Mouse (Mus musculus) cerebellum, adult 11 months (tissue): ENCODE measurements around the gene Ttc9.

Experiments used
- DNase-seq: peaks from one replicate; pipeline ENCODE4 v3.0.0; 2022

Ttc9 gene

GRCm38 (mm10) chr12:81662076-81662475 is 31.0 kb downstream of the Ttc9 start:
- no peak for DNase-seq

DNA sequence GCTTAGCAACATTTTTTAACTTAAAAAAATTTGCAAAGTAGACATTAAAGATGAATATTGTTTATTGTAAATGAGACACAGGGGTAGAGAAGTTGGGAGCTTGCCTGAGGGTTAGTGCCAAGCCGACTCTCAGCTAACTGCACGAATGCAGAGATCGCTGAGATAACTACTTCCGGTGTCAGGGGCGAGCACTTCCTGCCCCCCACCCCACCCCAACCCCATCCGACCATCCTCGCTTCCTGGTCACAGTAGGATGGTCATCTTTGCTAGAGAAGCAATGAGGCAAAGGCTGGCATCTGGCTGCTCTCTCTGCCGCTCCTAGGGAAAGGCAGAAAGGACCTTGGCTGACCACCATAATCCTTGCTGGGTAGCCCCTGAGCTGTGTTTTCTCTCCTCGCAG is 32.1 kb downstream of the Ttc9 start:
- DNase-seq, result no peak

DNA sequence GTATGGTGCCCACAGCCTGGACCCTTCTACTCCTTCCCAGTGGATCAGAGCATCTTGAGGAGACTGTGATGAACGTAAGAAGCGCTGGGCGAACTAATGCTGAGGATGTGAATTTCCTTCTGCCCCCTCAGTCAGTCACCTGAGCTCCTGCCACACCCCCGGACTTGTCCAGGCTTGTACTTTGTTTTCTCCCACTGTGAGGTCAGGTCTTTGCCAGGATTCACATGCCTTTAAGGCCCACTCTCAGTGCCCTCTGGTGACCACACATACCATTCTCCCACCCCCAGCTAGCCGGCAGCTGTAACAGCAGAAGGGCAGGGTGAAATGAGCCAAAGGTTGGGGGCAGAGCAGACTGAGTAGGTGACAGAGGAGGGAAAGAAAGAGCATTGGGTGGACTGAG is 32.9 kb downstream of the Ttc9 start:
- no peak for DNase-seq

GRCm38 (mm10) chr12:81668406-81668805 is 37.4 kb downstream of the Ttc9 start:
- no peak for DNase-seq

- no peak for DNase-seq
Observed at GRCm38 (mm10) chr12:81675557-81675956, 44.5 kb downstream of the Ttc9 start.

GRCm38 (mm10) chr12:81679807-81680529 is 48.9 kb downstream of the Ttc9 start:
- DNase-seq, result no peak

GRCm38 (mm10) chr12:81683395-81683794 is 52.3 kb downstream of the Ttc9 start:
- DNase-seq, result no peak

GRCm38 (mm10) chr12:81684096-81684495 is 53.0 kb downstream of the Ttc9 start:
- DNase-seq, result no peak

- DNase-seq, result no peak
Observed at GRCm38 (mm10) chr12:81685981-81686380, 54.9 kb downstream of the Ttc9 start.

GRCm38 (mm10) chr12:81686406-81687117 is 55.5 kb downstream of the Ttc9 start:
- DNase-seq, result no peak

DNA sequence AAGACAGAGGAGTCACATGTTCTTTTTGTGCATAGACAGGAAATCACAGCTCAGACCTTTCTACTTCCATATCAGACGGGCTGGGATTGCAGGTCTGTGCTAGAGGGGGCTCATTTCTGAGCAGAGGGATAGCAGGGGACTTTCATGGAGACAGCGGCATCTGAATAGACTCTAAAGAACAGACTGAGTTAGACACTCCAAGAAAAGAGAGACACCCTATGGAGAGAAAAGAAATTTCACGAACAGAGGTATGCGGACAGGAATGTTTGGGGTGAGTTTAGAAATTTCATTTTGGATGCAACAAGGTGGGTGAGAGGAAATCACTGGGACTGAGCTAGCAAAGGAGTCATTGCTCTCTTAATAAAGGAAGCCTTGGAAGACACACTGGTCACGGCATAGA is 56.8 kb downstream of the Ttc9 start:
- DNase-seq, result no peak

DNA sequence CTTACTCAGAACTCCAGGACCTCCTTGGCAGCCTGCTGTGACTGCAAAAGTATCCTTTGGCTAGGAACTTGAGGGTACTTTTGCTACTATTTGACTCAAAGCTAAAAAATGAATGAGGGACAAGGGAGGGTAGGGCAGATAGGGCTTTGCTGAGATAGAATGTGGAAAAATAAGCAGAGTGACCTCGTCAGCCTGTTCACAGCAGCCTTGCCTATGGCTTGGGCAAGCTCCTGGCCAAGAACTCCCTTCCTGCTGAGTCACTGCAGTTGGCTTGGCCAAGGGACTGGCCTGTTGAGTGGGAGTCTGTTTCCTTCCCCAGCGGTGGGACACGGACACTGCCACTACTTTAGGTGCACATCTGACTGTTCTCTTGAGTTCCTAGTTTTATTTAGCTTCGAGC is 57.5 kb downstream of the Ttc9 start:
- no peak for DNase-seq

DNA sequence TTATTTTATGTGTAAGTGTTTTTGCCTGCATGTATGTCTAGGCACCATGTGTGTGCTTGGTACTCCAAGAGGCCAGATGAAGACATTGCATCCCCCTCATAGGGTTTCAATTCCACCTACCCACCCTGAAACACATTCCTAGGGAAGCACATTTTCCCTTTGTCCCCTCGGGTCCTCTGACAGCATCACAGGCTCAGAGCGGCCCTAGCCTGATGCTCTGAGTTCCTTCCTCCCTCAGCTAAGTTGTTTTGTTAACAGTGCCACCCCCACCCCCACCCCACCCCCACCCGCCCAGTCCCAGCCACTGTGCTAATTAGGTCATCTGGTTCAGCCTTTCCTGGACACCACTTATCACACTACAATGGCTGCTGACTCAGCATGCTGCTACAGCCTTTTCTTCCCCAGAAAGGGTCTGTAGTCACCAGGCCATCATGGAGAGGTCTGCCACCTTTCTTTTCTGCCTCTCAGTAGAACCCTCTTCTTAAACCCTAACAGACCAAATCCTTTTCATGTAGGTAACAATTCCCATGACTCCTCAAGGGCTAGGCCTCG is 58.5 kb downstream of the Ttc9 start:
- no peak for DNase-seq

DNA sequence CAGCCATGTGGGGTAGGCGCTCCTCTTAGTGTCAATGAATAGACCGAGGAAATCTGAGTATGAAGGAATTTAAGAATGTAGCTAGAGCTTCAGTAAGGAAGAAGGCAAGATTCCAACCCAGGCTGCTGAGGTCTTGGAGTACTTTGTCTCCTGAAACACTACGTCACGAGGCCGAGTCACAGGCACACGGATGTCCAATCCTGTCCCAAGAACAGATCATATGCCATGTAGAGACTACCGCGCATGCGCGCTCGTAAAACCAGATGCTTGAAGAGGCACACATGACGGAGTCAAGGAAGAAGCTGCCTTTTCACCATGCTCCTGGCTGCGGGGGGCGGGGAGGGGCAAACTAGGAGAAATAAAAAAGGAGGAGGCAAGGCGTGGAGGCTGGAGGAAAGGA is 59.1 kb downstream of the Ttc9 start:
- no peak for DNase-seq

GRCm38 (mm10) chr12:81690751-81691150 is 59.7 kb downstream of the Ttc9 start:
- DNase-seq, result no peak

- no peak for DNase-seq
Observed at GRCm38 (mm10) chr12:81691177-81691730, 60.2 kb downstream of the Ttc9 start.

- no peak for DNase-seq
Observed at GRCm38 (mm10) chr12:81698011-81698410, 67.0 kb downstream of the Ttc9 start.

- DNase-seq, result no peak
Observed at GRCm38 (mm10) chr12:81702903-81703302, 71.9 kb downstream of the Ttc9 start.

GRCm38 (mm10) chr12:81712618-81713017 is 81.6 kb downstream of the Ttc9 start:
- DNase-seq, result no peak
